Mouse (Mus musculus) midbrain, postnatal 0 days (tissue): ENCODE data around the gene Scp2. TPM values are rescaled to one million over a fixed set of nuclear protein-coding genes. Genes with fewer than 3 reads are reported as not detected.

Experiments used
- ATAC-seq: fragments of 200-750 bp; cut with Nextera tagmentation; 2 replicates; pipeline ENCODE4 v1.8.0; 2017; ENCODE audit warnings: moderate number of reproducible peaks, mild to moderate bottlenecking, moderate TSS enrichment, moderate library complexity; ENCODE audit not compliant: low FRiP score
- DNase-seq: peaks from one replicate; pipeline ENCODE4 v3.0.0-alpha.2; 2015; ENCODE audit warnings: low spot score
- H3K27ac ChIP-seq: fragments of 300-500 bp; sonication (generic); 2 replicates; pipeline ENCODE4 v1.5.1; 2014; ENCODE audit warnings: low read depth, mild to moderate bottlenecking, low read length, mixed read lengths
- H3K27me3 ChIP-seq: fragments of 300-500 bp; sonication (generic); 2 replicates; pipeline ENCODE4 v1.6.1; 2014; ENCODE audit warnings: low read length, control low read depth, mixed read lengths; ENCODE audit not compliant: insufficient read depth
- H3K36me3 ChIP-seq: fragments of 300-500 bp; sonication (generic); 2 replicates; pipeline ENCODE4 v1.6.1; 2014; ENCODE audit warnings: low read length, control low read depth, mixed read lengths; ENCODE audit not compliant: insufficient read depth
- H3K4me1 ChIP-seq: fragments of 300-500 bp; sonication (generic); 2 replicates; pipeline ENCODE4 v1.6.1; 2014; ENCODE audit warnings: mild to moderate bottlenecking, control low read depth, antibody characterized with exemption, low read length, mixed read lengths; ENCODE audit not compliant: insufficient read depth
- H3K4me2 ChIP-seq: fragments of 300-500 bp; sonication (generic); 2 replicates; pipeline ENCODE4 v1.6.1; 2014; ENCODE audit warnings: low read depth, mild to moderate bottlenecking, low read length, mixed read lengths; ENCODE audit not compliant: poor library complexity, severe bottlenecking
- H3K4me3 ChIP-seq: fragments of 300-500 bp; sonication (generic); 2 replicates; pipeline ENCODE4 v1.5.1; 2014; ENCODE audit warnings: low read depth, mild to moderate bottlenecking, low read length, moderate library complexity
- H3K9ac ChIP-seq: fragments of 300-500 bp; sonication (generic); replicated peaks from 2 replicates; pipeline ENCODE4 v1.6.1; 2014; ENCODE audit warnings: mild to moderate bottlenecking, low read length, moderate library complexity, mixed read lengths; ENCODE audit not compliant: poor library complexity, severe bottlenecking
- H3K9me3 ChIP-seq: fragments of 300-500 bp; sonication (generic); 2 replicates; pipeline ENCODE4 v1.6.1; 2016; ENCODE audit warnings: low read length, control low read depth
- CTCF ChIP-seq: IDR thresholded peaks from 2 replicates; pipeline ENCODE4 v1.5.1; 2016; ENCODE audit warnings: antibody characterized with exemption, mild to moderate bottlenecking
- WGBS: fragments of 180-500 bp; shearing (Covaris S2); extraction: QIAGEN DNeasy Blood & Tissue Kit; methylation state at CpG from one replicate; pipeline ENCODE4 v1.1.7; 2014; 5-methylcytosine and 5-hydroxymethylcytosine counted together
- polyA plus RNA-seq: library from polyadenylated mRNA; unstranded; fragments of >200 nt; fragmentation: Nextera tagmentation; extraction: Ambion mirVana; gene quantifications from 2 replicates; pipeline ENCODE4 v1.2.1, GENCODE M21; 2015
- total RNA-seq: library from RNA; depleted of rRNA; stranded (reverse); fragments of >200 nt; gene quantifications from 2 replicates; pipeline ENCODE4 v1.2.3, GENCODE M21; 2014

Gene Scp2
- total and polyA plus RNA-seq, 2 experiments from 2014 or later: 133 to 202 TPM

GRCm38 (mm10) chr4:108117488-108117887 is 27.3 kb downstream of the Scp2 start:
- Histone ChIP-seq H3K36me3 (no peaks in the 10 kb centered on the region), H3K27ac (no peak overlapping the region), H3K4me1 (no peaks in the 10 kb centered on the region), H3K27me3 (no peaks in the 10 kb centered on the region), H3K4me3 (no peak overlapping the region), H3K9me3 (no peaks in the 10 kb centered on the region), H3K4me2 (no peak overlapping the region; the same call in 1 of the 2 replicates), H3K9ac (no peak overlapping the region)
- DNase-seq (no peak), ATAC-seq (no peak)
- 92% methylated on average over 8 of the region's 8 CpGs for WGBS
- no peak for TF ChIP-seq CTCF

DNA sequence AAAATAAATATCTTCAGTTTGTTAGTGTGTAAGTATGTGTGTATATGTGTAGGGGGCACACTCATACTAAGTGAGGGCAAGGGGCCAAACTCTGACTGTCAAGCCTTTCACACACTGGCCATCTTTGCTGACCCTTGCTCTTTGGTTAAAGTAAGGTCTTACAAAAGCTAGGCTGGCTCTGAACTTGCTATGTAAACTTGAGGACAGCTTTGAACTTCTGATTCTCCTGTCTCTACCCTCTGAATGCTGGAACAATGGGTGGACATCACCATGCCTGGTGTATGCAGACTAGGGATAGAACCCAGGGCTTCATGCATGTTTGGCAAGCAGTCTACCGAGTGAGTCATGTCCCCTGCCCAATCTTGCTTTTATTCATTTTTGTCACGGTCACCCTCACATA is 28.3 kb downstream of the Scp2 start:
- no peaks in the 10 kb centered on the region for H3K9me3 ChIP-seq
- no peak overlapping the region for H3K4me3 ChIP-seq
- TF ChIP-seq CTCF: no peak
- H3K4me2 ChIP-seq: no peak overlapping the region
- ATAC-seq (no peak), DNase-seq (no peak)
- no peaks in the 10 kb centered on the region for H3K27me3 ChIP-seq
- H3K4me1 ChIP-seq: no peaks in the 10 kb centered on the region
- H3K9ac ChIP-seq: no peak overlapping the region
- H3K36me3 ChIP-seq: no peaks in the 10 kb centered on the region
- WGBS: 81% methylated on average over 2 of the region's 2 CpGs
- H3K27ac ChIP-seq: no peak overlapping the region

- no peaks in the 10 kb centered on the region for H3K9me3 ChIP-seq
- no peak for TF ChIP-seq CTCF
- no peaks in the 10 kb centered on the region for H3K36me3 ChIP-seq
- H3K27me3 ChIP-seq: no peaks in the 10 kb centered on the region
- H3K4me1 ChIP-seq: no peaks in the 10 kb centered on the region
- no peak overlapping the region for H3K4me2 ChIP-seq
- no peak overlapping the region for H3K27ac ChIP-seq
- no peak for ATAC-seq
- no peak overlapping the region for H3K4me3 ChIP-seq
- WGBS: 89% methylated on average over 2 of the region's 2 CpGs
- H3K9ac ChIP-seq: no peak overlapping the region
- no peak for DNase-seq
Measured at GRCm38 (mm10) chr4:108110706-108111105, 34.1 kb downstream of the Scp2 start.

- 96% methylated on average over 7 of the region's 7 CpGs for WGBS
- H3K4me3 ChIP-seq: no peak overlapping the region
- H3K9ac ChIP-seq: no peak overlapping the region
- H3K4me2 ChIP-seq: no peak overlapping the region
- ATAC-seq (no peak), DNase-seq (no peak)
- TF ChIP-seq CTCF: no peak
- H3K36me3 ChIP-seq: no peaks in the 10 kb centered on the region
- H3K27ac ChIP-seq: no peak overlapping the region
- H3K4me1 ChIP-seq: no peaks in the 10 kb centered on the region
- H3K27me3 ChIP-seq: no peaks in the 10 kb centered on the region
- no peaks in the 10 kb centered on the region for H3K9me3 ChIP-seq
Measured at GRCm38 (mm10) chr4:108109728-108110127, 35.1 kb downstream of the Scp2 start.

DNA sequence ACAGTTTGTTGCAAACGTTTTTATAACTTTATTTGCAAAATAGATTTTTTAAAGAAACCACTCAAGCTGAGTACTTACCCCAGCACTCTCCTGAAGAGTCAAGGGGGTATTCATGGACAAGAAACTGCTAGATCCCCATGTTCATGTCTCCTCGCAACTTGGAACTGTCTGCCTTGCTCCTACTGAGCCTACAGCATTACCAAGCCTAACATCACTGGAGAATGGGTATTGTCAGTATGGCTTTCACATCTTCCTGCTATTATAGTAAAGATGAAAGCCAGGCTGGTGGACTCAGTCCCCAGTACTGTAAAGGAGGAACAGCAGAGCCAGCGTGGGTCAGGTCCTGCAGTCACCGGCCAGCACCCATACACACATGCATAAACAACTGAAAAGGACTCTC is 48.5 kb downstream of the Scp2 start, which contains the start of gene Podn:
Gene Podn (minus strand): TSS at position 101 of the 400 bp plus-strand sequence.
- Histone ChIP-seq H3K4me1 (no peaks in the 10 kb centered on the region), H3K27me3 (no peaks in the 10 kb centered on the region), H3K4me2 (no peak within 1 kb of the TSS), H3K9ac (no peak within 1 kb of the TSS), H3K9me3 (no peaks in the 10 kb centered on the region), H3K27ac (no peak within 1 kb of the TSS), H3K4me3 (no peak within 1 kb of the TSS), H3K36me3 (peaks cover 3% of the 10 kb centered on the region; the same call in 1 of the 2 replicates)
- 84% methylated on average over 4 of the region's 4 CpGs for WGBS
- no peak for TF ChIP-seq CTCF
- no peak for DNase-seq
- ATAC-seq: no peak

DNA sequence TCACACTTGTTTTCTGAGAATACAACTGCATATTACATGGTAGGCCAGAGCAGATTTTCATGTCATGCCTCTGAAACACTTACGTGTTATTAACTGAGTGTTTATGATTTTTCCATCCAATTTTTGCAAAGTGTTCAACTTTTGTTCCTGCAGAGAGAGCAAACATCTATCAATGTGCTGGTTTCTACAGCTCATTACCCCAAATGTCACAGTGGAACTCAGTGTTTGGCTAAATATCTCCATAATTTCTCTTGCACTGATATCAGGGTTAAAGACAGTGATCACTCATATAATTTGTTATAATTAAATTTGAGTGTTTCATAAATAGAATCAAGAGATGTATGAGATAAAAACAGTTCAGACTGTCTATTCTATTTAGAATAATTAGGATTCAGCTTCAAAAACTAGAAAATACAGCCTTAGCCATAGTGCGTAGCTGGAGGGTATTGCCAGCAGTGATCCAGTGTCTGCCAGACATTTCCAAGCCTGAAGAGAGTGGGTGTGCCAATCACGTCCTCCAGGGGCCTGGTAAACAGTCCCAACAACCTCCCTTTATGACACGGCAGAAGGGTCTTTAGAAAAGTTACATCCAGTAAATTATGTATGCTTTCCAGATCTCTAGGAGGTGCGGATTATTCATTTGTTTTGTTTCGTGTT is 51.9 kb downstream of the Scp2 start:
- H3K9me3 ChIP-seq: no peaks in the 10 kb centered on the region
- H3K27ac ChIP-seq: no peak overlapping the region
- H3K4me3 ChIP-seq: no peak overlapping the region
- ATAC-seq: no peak
- TF ChIP-seq CTCF: no peak
- H3K4me1 ChIP-seq: no peaks in the 10 kb centered on the region
- H3K9ac ChIP-seq: no peak overlapping the region
- H3K36me3 ChIP-seq: peaks cover 10% of the 10 kb centered on the region; the same call in 1 of the 2 replicates
- no peak overlapping the region for H3K4me2 ChIP-seq
- WGBS: 82% methylated on average over 6 of the region's 6 CpGs
- H3K27me3 ChIP-seq: no peaks in the 10 kb centered on the region
- DNase-seq: no peak
